Mouse (Mus musculus) kidney, adult 2 months (tissue): ENCODE measurements around the gene Plekho1.

Experiments used
- CTCF ChIP-seq: fragments of 200-500 bp; conservative IDR thresholded peaks from 2 replicates; pipeline ENCODE4 v1.5.1; 2011; ENCODE audit warnings: low read depth, mild to moderate bottlenecking, control low read depth, low read length, moderate library complexity, mixed read lengths; ENCODE audit not compliant: insufficient read depth, insufficient read length
- POLR2A ChIP-seq: fragments of 200-500 bp; IDR thresholded peaks from one replicate; pipeline ENCODE4 v1.6.1; 2011; ENCODE audit warnings: low read depth, low read length, control low read depth

- TF ChIP-seq POLR2A (no peak), CTCF (no peak)
Observed at GRCm38 (mm10) chr3:95950763-95951551, 44.8 kb downstream of the Plekho1 start.
